Mouse (Mus musculus) heart, postnatal 0 days (tissue): ENCODE measurements around the gene Myo3b. TPM values are rescaled to one million over a fixed set of nuclear protein-coding genes. Genes with fewer than 3 reads are reported as not detected.

Experiments
- ATAC-seq: fragments of 200-750 bp; cut with Nextera tagmentation; 2 replicates; pipeline ENCODE4 v1.8.0; 2017; ENCODE audit warnings: low read depth, moderate number of reproducible peaks, moderate library complexity; ENCODE audit not compliant: insufficient read depth
- DNase-seq: peaks from one replicate; pipeline ENCODE4 v3.0.0-alpha.2; 2016; ENCODE audit warnings: low spot score
- H3K27ac ChIP-seq: fragments of 300-500 bp; sonication (generic); 2 replicates; pipeline ENCODE4 v1.5.1; 2014; ENCODE audit warnings: low read depth, mild to moderate bottlenecking
- H3K27me3 ChIP-seq: fragments of 300-500 bp; sonication (generic); 2 replicates; pipeline ENCODE4 v1.6.1; 2014; ENCODE audit warnings: low read length, mixed read lengths; ENCODE audit not compliant: control insufficient read depth, insufficient read depth
- H3K36me3 ChIP-seq: fragments of 300-500 bp; sonication (generic); replicated peaks from 2 replicates; pipeline ENCODE4 v1.6.1; 2014; ENCODE audit warnings: low read length, mixed read lengths; ENCODE audit not compliant: control insufficient read depth, insufficient read depth
- H3K4me1 ChIP-seq: fragments of 300-500 bp; sonication (generic); 2 replicates; pipeline ENCODE4 v1.6.1; 2014; ENCODE audit warnings: antibody characterized with exemption; ENCODE audit not compliant: control insufficient read depth, insufficient read depth
- H3K4me2 ChIP-seq: fragments of 300-500 bp; sonication (generic); 2 replicates; pipeline ENCODE4 v1.6.1; 2014; ENCODE audit warnings: low read depth, mild to moderate bottlenecking, low read length, moderate library complexity
- H3K4me3 ChIP-seq: fragments of 300-500 bp; sonication (generic); 2 replicates; pipeline ENCODE4 v1.5.1; 2014; ENCODE audit warnings: low read depth, low read length
- H3K9ac ChIP-seq: fragments of 300-500 bp; sonication (generic); replicated peaks from 2 replicates; pipeline ENCODE4 v1.6.1; 2014; ENCODE audit warnings: low read depth, low read length, mixed read lengths
- H3K9me3 ChIP-seq: fragments of 300-500 bp; sonication (generic); replicated peaks from 2 replicates; pipeline ENCODE4 v1.6.1; 2016; ENCODE audit warnings: low read length; ENCODE audit not compliant: control insufficient read depth
- CTCF ChIP-seq: IDR thresholded peaks from 2 replicates; pipeline ENCODE4 v1.5.1; 2016; ENCODE audit warnings: antibody characterized with exemption, control low read depth, low read depth
- EP300 ChIP-seq: IDR thresholded peaks from 2 replicates; pipeline ENCODE4 v1.6.1; 2016; ENCODE audit warnings: antibody characterized with exemption, low read depth
- WGBS: fragments of 180-500 bp; shearing (Covaris S2); extraction: QIAGEN DNeasy Blood & Tissue Kit; methylation state at CpG from one replicate; pipeline ENCODE4 v1.1.7; 2014; 5-methylcytosine and 5-hydroxymethylcytosine counted together
- polyA plus RNA-seq: library from polyadenylated mRNA; unstranded; fragments of >200 nt; fragmentation: Nextera tagmentation; extraction: Ambion mirVana; gene quantifications from 2 replicates; pipeline ENCODE4 v1.2.1, GENCODE M21; 2015
- total RNA-seq: library from RNA; depleted of rRNA; stranded (reverse); fragments of >200 nt; gene quantifications from 2 replicates; pipeline ENCODE4 v1.2.3, GENCODE M21; 2014; ENCODE audit warnings: low replicate concordance

Myo3b gene
- total and polyA plus RNA-seq, 2 experiments from 2014 or later: 0.04 to 0.15 TPM

- ATAC-seq: no peak
- Histone ChIP-seq H3K4me2 (no peak overlapping the region), H3K27ac (no peak overlapping the region), H3K4me3 (no peak overlapping the region), H3K27me3 (no peaks in the 10 kb centered on the region), H3K9me3 (no peaks in the 10 kb centered on the region), H3K4me1 (no peaks in the 10 kb centered on the region), H3K36me3 (no peaks in the 10 kb centered on the region), H3K9ac (no peak overlapping the region)
- DNase-seq: no peak
- 63% methylated on average over 17 of the region's 17 CpGs for WGBS
- TF ChIP-seq EP300 (no peak), CTCF (no peak)
Observed at GRCm38 (mm10) chr2:70167944-70168935, 129.3 kb downstream of the Myo3b start.

GRCm38 (mm10) chr2:70170469-70170868 is 131.5 kb downstream of the Myo3b start:
- DNase-seq (no peak), ATAC-seq (no peak)
- no peak for TF ChIP-seq EP300
- TF ChIP-seq CTCF: no peak
- Histone ChIP-seq H3K9ac (no peak overlapping the region), H3K4me3 (no peak overlapping the region), H3K27ac (no peak overlapping the region), H3K27me3 (no peaks in the 10 kb centered on the region), H3K9me3 (no peaks in the 10 kb centered on the region), H3K4me1 (no peaks in the 10 kb centered on the region), H3K36me3 (no peaks in the 10 kb centered on the region), H3K4me2 (no peak overlapping the region)
- 83% methylated on average over 5 of the region's 5 CpGs for WGBS

- no peaks in the 10 kb centered on the region for H3K4me1 ChIP-seq
- no peak overlapping the region for H3K27ac ChIP-seq
- H3K27me3 ChIP-seq: no peaks in the 10 kb centered on the region
- H3K9me3 ChIP-seq: no peaks in the 10 kb centered on the region
- no peak overlapping the region for H3K9ac ChIP-seq
- H3K36me3 ChIP-seq: no peaks in the 10 kb centered on the region
- DNase-seq: no peak
- no peak for ATAC-seq
- 67% methylated on average over 6 of the region's 6 CpGs for whole genome bisulfite sequencing
- H3K4me2 ChIP-seq: no peak overlapping the region
- no peak overlapping the region for H3K4me3 ChIP-seq
- TF ChIP-seq CTCF (no peak), EP300 (no peak)
Observed at GRCm38 (mm10) chr2:70176823-70177708, 138.1 kb downstream of the Myo3b start.

GRCm38 (mm10) chr2:70177709-70178030 is 138.7 kb downstream of the Myo3b start:
- Histone ChIP-seq H3K27ac (no peak overlapping the region), H3K27me3 (no peaks in the 10 kb centered on the region), H3K4me3 (no peak overlapping the region), H3K36me3 (no peaks in the 10 kb centered on the region), H3K4me2 (no peak overlapping the region), H3K4me1 (no peaks in the 10 kb centered on the region), H3K9me3 (no peaks in the 10 kb centered on the region), H3K9ac (no peak overlapping the region)
- ATAC-seq (no peak), DNase-seq (no peak)
- no peak for TF ChIP-seq EP300
- TF ChIP-seq CTCF: no peak
- WGBS: 78% methylated on average over 5 of the region's 5 CpGs

- no peaks in the 10 kb centered on the region for H3K9me3 ChIP-seq
- DNase-seq (no peak), ATAC-seq (no peak)
- H3K36me3 ChIP-seq: no peaks in the 10 kb centered on the region
- no peaks in the 10 kb centered on the region for H3K27me3 ChIP-seq
- no peak overlapping the region for H3K4me3 ChIP-seq
- H3K4me2 ChIP-seq: no peak overlapping the region
- H3K9ac ChIP-seq: no peak overlapping the region
- H3K4me1 ChIP-seq: no peaks in the 10 kb centered on the region
- no peak overlapping the region for H3K27ac ChIP-seq
- no peak for TF ChIP-seq CTCF
- no peak for TF ChIP-seq EP300
Observed at GRCm38 (mm10) chr2:70178241-70178640, 139.3 kb downstream of the Myo3b start.
